Mouse (Mus musculus): Measurements from ENCODE around the gene Ugt1a8. TPM values are rescaled to one million over a fixed set of nuclear protein-coding genes. Genes with fewer than 3 reads are reported as not detected.
"Not testable (repeated sequence)": the region's sequence is repeated elsewhere in the genome, so short reads cannot be mapped to it uniquely, and the experiment has no call there.

The Ugt1a8 gene
- total and polyA plus RNA-seq, 3 experiments = not detected

GRCm38 (mm10) chr1:88143966-88144675 is 56.5 kb downstream of the Ugt1a8 start:
- TF ChIP-seq CTCF (IDR thresholded peaks at IDR 0.05) = peak; percentile 41
- H3K27me3 ChIP-seq (ENCODE audit: control insufficient read depth, insufficient read depth, low read length); H3K4me3 ChIP-seq; H3K9ac ChIP-seq (ENCODE audit: low read depth, low read length); H3K79me2 ChIP-seq (replicated peaks; ENCODE audit: control insufficient read depth, insufficient read depth, low read length); H3K4me1 ChIP-seq (ENCODE audit: control insufficient read depth, insufficient read depth, low read length); H3K27ac ChIP-seq; intact Hi-C loops (cut with DNase I); H3K36me3 ChIP-seq (ENCODE audit: control insufficient read depth, insufficient read depth, low read length): not testable (repeated sequence)
- 3% methylated on average over 5 of the region's 5 CpGs for WGBS
- peak; percentile 24 to 59 for DNase-seq

GRCm38 (mm10) chr1:88145278-88145677 is 57.7 kb downstream of the Ugt1a8 start:
- 65% methylated on average over 2 of the region's 2 CpGs for WGBS
- DNase-seq; intact Hi-C loops (cut with DNase I); H3K36me3 ChIP-seq (ENCODE audit: control insufficient read depth, insufficient read depth, low read length); H3K27me3 ChIP-seq (ENCODE audit: control insufficient read depth, insufficient read depth, low read length); H3K79me2 ChIP-seq (replicated peaks; ENCODE audit: control insufficient read depth, insufficient read depth, low read length); H3K9ac ChIP-seq (ENCODE audit: low read depth, low read length); H3K27ac ChIP-seq; H3K4me3 ChIP-seq; H3K4me1 ChIP-seq (ENCODE audit: control insufficient read depth, insufficient read depth, low read length): not testable (repeated sequence)

- H3K4me3 ChIP-seq; H3K4me1 ChIP-seq (ENCODE audit: control insufficient read depth, insufficient read depth, low read length); H3K27me3 ChIP-seq (ENCODE audit: control insufficient read depth, insufficient read depth, low read length); H3K27ac ChIP-seq; intact Hi-C loops (cut with DNase I); H3K79me2 ChIP-seq (replicated peaks; ENCODE audit: control insufficient read depth, insufficient read depth, low read length); DNase-seq; H3K36me3 ChIP-seq (ENCODE audit: control insufficient read depth, insufficient read depth, low read length); H3K9ac ChIP-seq (ENCODE audit: low read depth, low read length): not testable (repeated sequence)
- WGBS = 55% methylated on average over 2 of the region's 2 CpGs
Measured at GRCm38 (mm10) chr1:88150133-88150532, 62.5 kb downstream of the Ugt1a8 start.

- Histone ChIP-seq H3K36me3 (ENCODE audit: control insufficient read depth, insufficient read depth, low read length) (no peaks in the 10 kb centered on the region), H3K27me3 (ENCODE audit: control insufficient read depth, insufficient read depth, low read length) (no peaks in the 10 kb centered on the region), H3K4me3 (no peak overlapping the region), H3K79me2 (replicated peaks; ENCODE audit: control insufficient read depth, insufficient read depth, low read length) (no peaks in the 10 kb centered on the region), H3K4me1 (ENCODE audit: control insufficient read depth, insufficient read depth, low read length) (no peaks in the 10 kb centered on the region), H3K27ac (no peak overlapping the region), H3K9ac (ENCODE audit: low read depth, low read length) (no peak overlapping the region)
- TF ChIP-seq POLR2A (IDR thresholded peaks at IDR 0.05; ENCODE audit: insufficient read depth, low read depth, low read length) (no peak), CTCF (IDR thresholded peaks at IDR 0.05) (no peak), EP300 (IDR thresholded peaks at IDR 0.05; ENCODE audit: insufficient read depth, low read depth, low read length) (no peak)
- DNase-seq = no peak
- WGBS = 55% methylated on average over 2 of the region's 2 CpGs
- intact Hi-C loops (cut with DNase I) = no loop called here
Measured at GRCm38 (mm10) chr1:88158430-88158829, 70.8 kb downstream of the Ugt1a8 start.

GRCm38 (mm10) chr1:88165711-88166110 is 78.1 kb downstream of the Ugt1a8 start, which contains the start of gene Ugt1a5:
Gene Ugt1a5 (plus strand): TSS chr1:88166012.
- Histone ChIP-seq H3K79me2 (replicated peaks; ENCODE audit: control insufficient read depth, insufficient read depth, low read length) (no peaks in the 10 kb centered on the region), H3K4me3 (no peak within 1 kb of the TSS), H3K36me3 (ENCODE audit: control insufficient read depth, insufficient read depth, low read length) (no peaks in the 10 kb centered on the region), H3K27me3 (ENCODE audit: control insufficient read depth, insufficient read depth, low read length) (no peaks in the 10 kb centered on the region), H3K4me1 (ENCODE audit: control insufficient read depth, insufficient read depth, low read length) (no peaks in the 10 kb centered on the region), H3K27ac (no peak within 1 kb of the TSS), H3K9ac (ENCODE audit: low read depth, low read length) (no peak within 1 kb of the TSS)
- intact Hi-C loops (cut with DNase I) = no loop called here
- no peak for DNase-seq
- TF ChIP-seq EP300 (IDR thresholded peaks at IDR 0.05; ENCODE audit: insufficient read depth, low read depth, low read length) (no peak), POLR2A (IDR thresholded peaks at IDR 0.05; ENCODE audit: insufficient read depth, low read depth, low read length) (no peak), CTCF (IDR thresholded peaks at IDR 0.05) (no peak)
- 83% methylated on average over 5 of the region's 5 CpGs for WGBS

GRCm38 (mm10) chr1:88172190-88172589 is 84.6 kb downstream of the Ugt1a8 start:
- H3K36me3 ChIP-seq (ENCODE audit: control insufficient read depth, insufficient read depth, low read length); intact Hi-C loops (cut with DNase I); H3K9ac ChIP-seq (ENCODE audit: low read depth, low read length); H3K27ac ChIP-seq; DNase-seq; H3K79me2 ChIP-seq (replicated peaks; ENCODE audit: control insufficient read depth, insufficient read depth, low read length); H3K4me1 ChIP-seq (ENCODE audit: control insufficient read depth, insufficient read depth, low read length); H3K27me3 ChIP-seq (ENCODE audit: control insufficient read depth, insufficient read depth, low read length); H3K4me3 ChIP-seq: not testable (repeated sequence)
- 71% methylated on average over 7 of the region's 7 CpGs for WGBS

GRCm38 (mm10) chr1:88179657-88180056 is 92.0 kb downstream of the Ugt1a8 start:
- H3K4me3 ChIP-seq = no peak overlapping the region
- H3K36me3 ChIP-seq (ENCODE audit: control insufficient read depth, insufficient read depth, low read length) = no peaks in the 10 kb centered on the region
- DNase-seq = no peak
- no peaks in the 10 kb centered on the region for H3K4me1 ChIP-seq (ENCODE audit: control insufficient read depth, insufficient read depth, low read length)
- no peak overlapping the region for H3K27ac ChIP-seq
- no peak for TF ChIP-seq POLR2A (IDR thresholded peaks at IDR 0.05; ENCODE audit: insufficient read depth, low read depth, low read length)
- TF ChIP-seq CTCF (IDR thresholded peaks at IDR 0.05) = no peak
- TF ChIP-seq EP300 (IDR thresholded peaks at IDR 0.05; ENCODE audit: insufficient read depth, low read depth, low read length) = no peak
- intact Hi-C loops (cut with DNase I) = no loop called here
- 84% methylated on average over 1 of the region's 1 CpGs for WGBS
- H3K79me2 ChIP-seq (replicated peaks; ENCODE audit: control insufficient read depth, insufficient read depth, low read length) = no peaks in the 10 kb centered on the region
- no peaks in the 10 kb centered on the region for H3K27me3 ChIP-seq (ENCODE audit: control insufficient read depth, insufficient read depth, low read length)
- H3K9ac ChIP-seq (ENCODE audit: low read depth, low read length) = no peak overlapping the region
